Mouse (Mus musculus): ENCODE results near the gene Rai2. TPM values are rescaled to one million over a fixed set of nuclear protein-coding genes. Genes with fewer than 3 reads are reported as not detected.
"Not testable (repeated sequence)": the region's sequence is repeated elsewhere in the genome, so short reads cannot be mapped to it uniquely, and the experiment has no call there.

Rai2 gene
- total RNA-seq, 1 experiment: not detected

DNA sequence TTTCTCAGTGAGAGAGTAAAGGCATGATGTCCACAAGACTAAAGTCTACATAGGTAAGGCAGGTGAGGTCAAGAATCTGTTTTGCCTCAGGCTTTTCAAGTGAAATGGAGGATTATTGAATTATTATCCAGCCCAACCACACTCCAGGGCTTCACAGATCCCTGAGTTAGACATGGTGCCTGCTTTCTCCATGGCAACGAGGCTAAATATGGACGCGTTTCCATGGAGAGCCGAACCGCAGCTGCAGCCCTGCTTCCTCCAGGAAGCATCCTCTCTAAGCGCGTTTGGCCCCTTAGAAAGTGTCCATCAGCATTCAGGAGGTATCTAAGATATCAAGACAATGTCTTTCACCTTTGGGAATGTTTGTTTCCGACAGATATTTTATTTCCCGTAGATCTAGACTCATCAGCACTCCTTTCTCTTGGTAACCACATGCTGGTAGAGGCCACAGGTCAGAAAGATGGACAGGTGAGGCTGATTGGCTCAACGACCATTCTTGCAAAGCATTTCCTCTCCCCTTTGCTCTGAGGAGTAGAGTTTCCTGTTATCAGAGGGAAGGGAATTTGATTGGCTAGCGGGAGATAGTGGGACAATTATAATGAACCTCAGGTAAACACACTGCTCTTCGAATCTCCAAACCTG lies 59.6 kb downstream of the Rai2 start:
- Histone ChIP-seq H3K36me3 (ENCODE audit: control insufficient read depth, insufficient read depth, low read length, poor library complexity, severe bottlenecking) (no peaks in the 10 kb centered on the region), H3K9me3 (ENCODE audit: control insufficient read depth, insufficient read depth, low read depth, low read length) (no peaks in the 10 kb centered on the region), H3K4me3 (ENCODE audit: insufficient read depth in 1 of 2, low read depth in 1 of 2, low read length in 2 of 2, poor library complexity in 1 of 2, severe bottlenecking in 1 of 2) (no peak overlapping the region), H3K9ac (ENCODE audit: insufficient read depth, low read depth, low read length, poor library complexity, severe bottlenecking) (no peak overlapping the region), H3K27ac (ENCODE audit: insufficient read depth, low read depth, low read length, poor library complexity, severe bottlenecking) (no peak overlapping the region), H3K4me1 (ENCODE audit: control insufficient read depth in 2 of 2, insufficient read depth in 2 of 2, low read length in 2 of 2, poor library complexity in 1 of 2) (no peaks in the 10 kb centered on the region)
- DNase-seq (ENCODE audit: low read depth, low spot score): no peak
- TF ChIP-seq HCFC1 (IDR thresholded peaks at IDR 0.05; ENCODE audit: borderline replicate concordance, insufficient read depth, low read length) (no peak), CHD2 (IDR thresholded peaks at IDR 0.05; ENCODE audit: low read depth, low read length) (no peak), ZC3H11A (IDR thresholded peaks at IDR 0.05; ENCODE audit: borderline replicate concordance, low read depth, low read length) (no peak), MAFK (IDR thresholded peaks at IDR 0.05; ENCODE audit: insufficient read depth, low read depth, low read length) (no peak), ZNF384 (IDR thresholded peaks at IDR 0.05; ENCODE audit: low read depth, low read length) (no peak)
- in situ Hi-C loops (cut with MboI; ENCODE audit: low sequenced_read_pairs in 2 of 2, unreplicated experiment in 2 of 2): no loop called here

DNA sequence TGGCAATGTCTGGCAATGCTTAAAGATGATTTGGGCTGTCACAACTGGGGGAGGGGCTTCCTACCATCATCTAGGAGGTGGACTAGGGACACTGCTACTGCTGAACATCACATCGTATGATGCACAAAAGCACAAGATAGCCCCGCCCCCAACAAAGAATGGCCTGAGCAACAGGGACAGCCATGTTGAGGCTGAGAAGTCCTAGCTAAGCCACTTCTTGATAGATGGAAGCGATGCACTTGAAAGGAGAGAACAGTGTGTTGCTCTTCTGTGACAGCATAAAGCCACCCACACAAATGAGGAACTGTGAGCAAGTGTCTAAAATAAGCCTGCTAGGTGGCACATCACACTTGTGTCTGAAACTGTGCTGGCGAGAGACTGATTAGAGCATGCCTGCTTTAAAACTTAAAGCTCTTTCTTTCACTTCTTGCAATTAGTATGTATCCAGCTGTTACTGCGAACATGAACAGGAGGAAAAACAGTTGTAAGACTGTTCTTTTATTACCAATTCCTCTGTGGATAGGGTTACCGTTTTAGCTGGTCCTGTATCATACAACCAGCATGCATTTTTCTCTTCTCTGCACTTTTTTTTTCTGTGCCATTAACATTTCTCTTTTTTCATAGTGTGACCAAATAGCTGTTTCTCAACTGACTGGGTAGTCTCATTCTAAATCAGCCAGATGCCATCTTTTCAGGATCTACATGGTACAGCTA lies 63.6 kb downstream of the Rai2 start:
- Histone ChIP-seq H3K4me1 (ENCODE audit: control insufficient read depth in 2 of 2, insufficient read depth in 2 of 2, low read length in 2 of 2, poor library complexity in 1 of 2) (no peaks in the 10 kb centered on the region), H3K9me3 (ENCODE audit: control insufficient read depth, insufficient read depth, low read depth, low read length) (no peaks in the 10 kb centered on the region), H3K36me3 (ENCODE audit: control insufficient read depth, insufficient read depth, low read length, poor library complexity, severe bottlenecking) (no peaks in the 10 kb centered on the region), H3K27ac (ENCODE audit: insufficient read depth, low read depth, low read length, poor library complexity, severe bottlenecking) (no peak overlapping the region), H3K9ac (ENCODE audit: insufficient read depth, low read depth, low read length, poor library complexity, severe bottlenecking) (no peak overlapping the region), H3K4me3 (ENCODE audit: insufficient read depth in 1 of 2, low read depth in 1 of 2, low read length in 2 of 2, poor library complexity in 1 of 2, severe bottlenecking in 1 of 2) (no peak overlapping the region)
- no peak for DNase-seq (ENCODE audit: low read depth, low spot score)
- in situ Hi-C loops (cut with MboI; ENCODE audit: low sequenced_read_pairs in 2 of 2, unreplicated experiment in 2 of 2): no loop called here
- TF ChIP-seq ZC3H11A (IDR thresholded peaks at IDR 0.05; ENCODE audit: borderline replicate concordance, low read depth, low read length) (no peak), MAFK (IDR thresholded peaks at IDR 0.05; ENCODE audit: insufficient read depth, low read depth, low read length) (no peak), HCFC1 (IDR thresholded peaks at IDR 0.05; ENCODE audit: borderline replicate concordance, insufficient read depth, low read length) (no peak)

DNA sequence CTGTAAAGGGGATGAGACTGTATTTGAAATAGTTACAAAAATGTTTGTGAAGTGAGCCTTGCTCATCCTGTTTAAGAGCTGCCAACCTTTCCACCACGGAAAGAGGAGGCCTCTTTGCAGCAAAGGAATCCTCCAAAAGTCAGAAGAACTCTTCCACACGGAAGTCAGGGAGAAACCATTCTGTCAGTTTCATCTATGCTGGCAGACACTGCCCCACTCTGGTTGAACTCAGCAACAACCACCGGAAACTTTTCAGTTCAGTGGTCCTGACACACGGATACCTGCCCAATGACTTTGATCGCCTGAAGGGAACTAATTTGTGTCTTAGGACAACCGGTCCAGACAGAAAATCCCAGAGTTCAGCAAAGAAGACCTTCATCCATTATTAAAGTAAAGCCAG lies 73.3 kb downstream of the Rai2 start:
- in situ Hi-C loops (cut with MboI; ENCODE audit: low sequenced_read_pairs in 2 of 2, unreplicated experiment in 2 of 2): no loop called here
- no peak for DNase-seq (ENCODE audit: low read depth, low spot score)
- no peaks in the 10 kb centered on the region for H3K36me3 ChIP-seq (ENCODE audit: control insufficient read depth, insufficient read depth, low read length, poor library complexity, severe bottlenecking)

GRCm38 (mm10) chrX:161826186-161826585 lies 109.3 kb downstream of the Rai2 start:
- H3K36me3 ChIP-seq (ENCODE audit: control insufficient read depth, insufficient read depth, low read length, poor library complexity, severe bottlenecking); H3K4me3 ChIP-seq (ENCODE audit: insufficient read depth in 1 of 2, low read depth in 1 of 2, low read length in 2 of 2, poor library complexity in 1 of 2, severe bottlenecking in 1 of 2); H3K4me1 ChIP-seq (ENCODE audit: control insufficient read depth in 2 of 2, insufficient read depth in 2 of 2, low read length in 2 of 2, poor library complexity in 1 of 2); H3K9ac ChIP-seq (ENCODE audit: insufficient read depth, low read depth, low read length, poor library complexity, severe bottlenecking); H3K27ac ChIP-seq (ENCODE audit: insufficient read depth, low read depth, low read length, poor library complexity, severe bottlenecking); H3K9me3 ChIP-seq (ENCODE audit: control insufficient read depth, insufficient read depth, low read depth, low read length): not testable (repeated sequence)
- in situ Hi-C loops (cut with MboI; ENCODE audit: low sequenced_read_pairs in 2 of 2, unreplicated experiment in 2 of 2): loop anchor here in 1 of 2 experiments (10.0 kb wide), 1 partner anchor 431 kb away; no protein-coding TSS in a partner anchor
- peak; percentile 17 for DNase-seq (ENCODE audit: low read depth, low spot score)

More for the DNA sequence above, 73.3 kb downstream of the Rai2 start:
- Histone ChIP-seq H3K4me1 (ENCODE audit: control insufficient read depth in 2 of 2, insufficient read depth in 2 of 2, low read length in 2 of 2, poor library complexity in 1 of 2) (no peaks in the 10 kb centered on the region), H3K27ac (ENCODE audit: insufficient read depth, low read depth, low read length, poor library complexity, severe bottlenecking) (no peak overlapping the region), H3K9me3 (ENCODE audit: control insufficient read depth, insufficient read depth, low read depth, low read length) (no peaks in the 10 kb centered on the region), H3K4me3 (ENCODE audit: insufficient read depth in 1 of 2, low read depth in 1 of 2, low read length in 2 of 2, poor library complexity in 1 of 2, severe bottlenecking in 1 of 2) (no peak overlapping the region), H3K9ac (ENCODE audit: insufficient read depth, low read depth, low read length, poor library complexity, severe bottlenecking) (no peak overlapping the region)
- TF ChIP-seq MAFK (IDR thresholded peaks at IDR 0.05; ENCODE audit: insufficient read depth, low read depth, low read length): no peak
- TF ChIP-seq ZC3H11A (IDR thresholded peaks at IDR 0.05; ENCODE audit: borderline replicate concordance, low read depth, low read length): peak; percentile 1; the same call in 1 of the 2 replicates
- TF ChIP-seq CHD2 (IDR thresholded peaks at IDR 0.05; ENCODE audit: low read depth, low read length): no peak
- TF ChIP-seq HCFC1 (IDR thresholded peaks at IDR 0.05; ENCODE audit: borderline replicate concordance, insufficient read depth, low read length): no peak
- no peak for TF ChIP-seq ZNF384 (IDR thresholded peaks at IDR 0.05; ENCODE audit: low read depth, low read length)

Measured in ES-E14 (cell line).